Mouse (Mus musculus): ENCODE results near the gene Tnni2. TPM values are rescaled to one million over a fixed set of nuclear protein-coding genes. Genes with fewer than 3 reads are reported as not detected.
A peak's percentile ranks its signal among the peaks of the same experiment; 100 is the strongest.

Gene Tnni2
- polyA plus RNA-seq, 1 experiment from 2014 or later, result 136 TPM

- Histone ChIP-seq H3K4me2 (no peak overlapping the region), H3K36me3 (peaks cover 35% of the 10 kb centered on the region), H3K4me3 (no peak overlapping the region), H3K27me3 (no peaks in the 10 kb centered on the region), H3K9me3 (no peaks in the 10 kb centered on the region), H3K27ac (peak overlapping the region; percentile 62), H3K4me1 (peaks cover 16% of the 10 kb centered on the region), H3K9ac (no peak overlapping the region)
- 44% methylated on average over 8 of the region's 8 CpGs for WGBS
- no peak for ATAC-seq (ENCODE audit: insufficient number of reproducible peaks, low FRiP score, low TSS enrichment, low read depth)
Observed at GRCm38 (mm10) chr7:142493535-142493934, 51.9 kb downstream of the Tnni2 start.

Other genes with a start within 250 kb of the Tnni2 start
- not detected in 2 replicates for gene Krtap5-3, start 240.4 kb upstream of the Tnni2 start, polyA plus RNA-seq (2015; fragmentation: Nextera tagmentation; extraction: Ambion mirVana)
- gene Gm7579, start 229.9 kb upstream of the Tnni2 start, polyA plus RNA-seq (2015; fragmentation: Nextera tagmentation; extraction: Ambion mirVana), result not detected in 2 replicates
- gene Krtap5-5, start 211.8 kb upstream of the Tnni2 start, polyA plus RNA-seq (2015; fragmentation: Nextera tagmentation; extraction: Ambion mirVana), result not detected in 2 replicates
- gene Gm40460, start 200.7 kb upstream of the Tnni2 start, polyA plus RNA-seq (2015; fragmentation: Nextera tagmentation; extraction: Ambion mirVana), result not detected in 2 replicates
- not detected in 2 replicates for gene Gm2431, start 183.5 kb upstream of the Tnni2 start, polyA plus RNA-seq (2015; fragmentation: Nextera tagmentation; extraction: Ambion mirVana)
- gene Gm4559, start 167.4 kb upstream of the Tnni2 start, polyA plus RNA-seq (2015; fragmentation: Nextera tagmentation; extraction: Ambion mirVana), result not detected in 2 replicates
- gene Krtap5-1, start 144.7 kb upstream of the Tnni2 start, polyA plus RNA-seq (2015; fragmentation: Nextera tagmentation; extraction: Ambion mirVana), result not detected in 2 replicates
- not detected in 2 replicates for gene Krtap5-4, start 138.3 kb upstream of the Tnni2 start, polyA plus RNA-seq (2015; fragmentation: Nextera tagmentation; extraction: Ambion mirVana)
- gene Ifitm10, start 68.1 kb upstream of the Tnni2 start, polyA plus RNA-seq (2015; fragmentation: Nextera tagmentation; extraction: Ambion mirVana), result 4.0 and 4.6 TPM in 2 replicates
- gene Gm49369, start 59.1 kb upstream of the Tnni2 start, polyA plus RNA-seq (2015; fragmentation: Nextera tagmentation; extraction: Ambion mirVana), result not detected in 2 replicates
- 392 and 426 TPM in 2 replicates for gene Ctsd, start 53.8 kb upstream of the Tnni2 start, polyA plus RNA-seq (2015; fragmentation: Nextera tagmentation; extraction: Ambion mirVana)
- 6.3 and 6.7 TPM in 2 replicates for gene Syt8, start 7.0 kb upstream of the Tnni2 start, polyA plus RNA-seq (2015; fragmentation: Nextera tagmentation; extraction: Ambion mirVana)
- 57.3 and 63.3 TPM in 2 replicates for gene Lsp1, start 19.0 kb downstream of the Tnni2 start, polyA plus RNA-seq (2015; fragmentation: Nextera tagmentation; extraction: Ambion mirVana)
- gene Tnnt3, start 57.0 kb downstream of the Tnni2 start, polyA plus RNA-seq (2015; fragmentation: Nextera tagmentation; extraction: Ambion mirVana), result 154 and 517 TPM in 2 replicates
- gene Mrpl23, start 90.9 kb downstream of the Tnni2 start, polyA plus RNA-seq (2015; fragmentation: Nextera tagmentation; extraction: Ambion mirVana), result 28.8 and 30.5 TPM in 2 replicates
- 1,279 and 1,432 TPM in 2 replicates for gene Igf2, start 225.0 kb downstream of the Tnni2 start, polyA plus RNA-seq (2015; fragmentation: Nextera tagmentation; extraction: Ambion mirVana)
- 0.31 and 0.82 TPM in 2 replicates for gene Gm49394, start 228.1 kb downstream of the Tnni2 start, polyA plus RNA-seq (2015; fragmentation: Nextera tagmentation; extraction: Ambion mirVana)